Mouse (Mus musculus) heart, adult 2 months (tissue): ENCODE results near the gene Gm10803. TPM values are rescaled to one million over a fixed set of nuclear protein-coding genes. Genes with fewer than 3 reads are reported as not detected.
"Not testable (repeated sequence)": the region's sequence is repeated elsewhere in the genome, so short reads cannot be mapped to it uniquely, and the experiment has no call there.

Experiments used
- DNase-seq, 2 experiments: peaks; one replicate each; pipeline ENCODE4 v3.0.0; 2021
- H3K27ac ChIP-seq: fragments of 200-600 bp; 2 replicates; pipeline ENCODE4 v1.8.1; 2022
- H3K27me3 ChIP-seq: fragments of 200-500 bp; 2 replicates; pipeline ENCODE4 v1.6.1; 2012; ENCODE audit warnings: mild to moderate bottlenecking, low read length, inconsistent platforms, mixed read lengths; ENCODE audit not compliant: control insufficient read depth, insufficient read depth
- H3K36me3 ChIP-seq: fragments of 200-500 bp; 2 replicates; pipeline ENCODE4 v1.6.1; 2012; ENCODE audit warnings: low read length, inconsistent platforms; ENCODE audit not compliant: control insufficient read depth, insufficient read depth
- H3K4me1 ChIP-seq: fragments of 200-500 bp; 2 replicates; pipeline ENCODE4 v1.6.1; 2011; ENCODE audit warnings: low read length; ENCODE audit not compliant: control insufficient read depth, insufficient read depth
- H3K4me3 ChIP-seq: fragments of 200-600 bp; 2 replicates; pipeline ENCODE4 v1.8.1; 2022
- H3K79me2 ChIP-seq: fragments of 200-500 bp; replicated peaks from 2 replicates; pipeline ENCODE4 v1.6.1; 2012; ENCODE audit warnings: mild to moderate bottlenecking, inconsistent platforms, low read length, moderate library complexity, mixed read lengths; ENCODE audit not compliant: control insufficient read depth, insufficient read depth
- H3K9ac ChIP-seq: fragments of 200-500 bp; 2 replicates; pipeline ENCODE4 v1.6.1; 2012; ENCODE audit warnings: low read depth, mild to moderate bottlenecking, control low read depth, inconsistent platforms, low read length, mixed read lengths
- CTCF ChIP-seq: fragments of 200-600 bp; IDR thresholded peaks from 2 replicates; pipeline ENCODE4 v1.8.1; 2022; ENCODE audit warnings: antibody characterized with exemption, mild to moderate bottlenecking, moderate library complexity
- EP300 ChIP-seq: fragments of 200-500 bp; IDR thresholded peaks from 2 replicates; pipeline ENCODE4 v1.6.1; 2011; ENCODE audit warnings: low read depth, low read length, control low read depth; ENCODE audit not compliant: insufficient read depth
- POLR2A ChIP-seq: fragments of 200-500 bp; IDR thresholded peaks from 2 replicates; pipeline ENCODE4 v1.6.1; 2011; ENCODE audit warnings: mild to moderate bottlenecking, low read depth, low read length, control low read depth; ENCODE audit not compliant: insufficient read depth
- WGBS: fragments of 180-500 bp; shearing (Covaris S2); methylation state at CpG from one replicate; pipeline ENCODE4 v1.1.7; 2018; 5-methylcytosine and 5-hydroxymethylcytosine counted together
- intact Hi-C: fragments of 180-260 bp; cut with DNase I; formaldehyde crosslinking; loops from one replicate; pipeline ENCODE4 v1.15.1; 2025
- long read RNA-seq: library from polyadenylated mRNA; stranded (forward); transcript quantifications from one replicate; pipeline ENCODE4 v2.0.0, GENCODE M21; 2021
- polyA plus RNA-seq: library from polyadenylated mRNA; depleted of rRNA; stranded (reverse); fragments of >200 nt; gene quantifications from 2 replicates; pipeline ENCODE4 v1.2.3, GENCODE M21; 2012; rRNA removed
- total RNA-seq, 2 experiments: library from RNA; stranded (reverse); gene quantifications; 2 replicates each; pipeline ENCODE4 v1.2.3; 2021

Gm10803 gene
- total RNA-seq = not detected
- not detected in 2 replicates for polyA plus RNA-seq
- long read RNA-seq = 0 reads

GRCm38 (mm10) chr2:93560268-93560667 is at the start of gene Gm10803:
Gm10803 (plus strand) TSS chr2:93560568.
- H3K36me3 ChIP-seq, H3K27ac ChIP-seq, H3K9ac ChIP-seq, H3K27me3 ChIP-seq, H3K79me2 ChIP-seq, H3K4me1 ChIP-seq, H3K4me3 ChIP-seq, DNase-seq, intact Hi-C loops: not testable (repeated sequence)
- 88% methylated on average over 2 of the region's 2 CpGs for WGBS

- no peak for TF ChIP-seq EP300
- TF ChIP-seq CTCF = no peak
- TF ChIP-seq POLR2A = no peak
- 79% methylated on average over 1 of the region's 1 CpGs for WGBS
- intact Hi-C loops = no loop called here
- no peaks in the 10 kb centered on the region for H3K36me3 ChIP-seq
- no peak overlapping the region for H3K4me3 ChIP-seq
- H3K27ac ChIP-seq = no peak overlapping the region
- no peaks in the 10 kb centered on the region for H3K27me3 ChIP-seq
- H3K79me2 ChIP-seq = no peaks in the 10 kb centered on the region
- no peak overlapping the region for H3K9ac ChIP-seq
- no peak for DNase-seq
- no peaks in the 10 kb centered on the region for H3K4me1 ChIP-seq
Measured at GRCm38 (mm10) chr2:93510839-93511238, 49.5 kb upstream of the Gm10803 start.

- Histone ChIP-seq H3K79me2 (no peaks in the 10 kb centered on the region), H3K4me3 (no peak overlapping the region), H3K27me3 (no peaks in the 10 kb centered on the region), H3K36me3 (no peaks in the 10 kb centered on the region), H3K9ac (no peak overlapping the region), H3K4me1 (no peaks in the 10 kb centered on the region), H3K27ac (no peak overlapping the region)
- intact Hi-C loops = no loop called here
- no peak for TF ChIP-seq CTCF
- TF ChIP-seq POLR2A = no peak
- no peak for TF ChIP-seq EP300
- DNase-seq = no peak
- WGBS = 44% methylated on average over 7 of the region's 7 CpGs
Measured at GRCm38 (mm10) chr2:93512130-93512529, 48.2 kb upstream of the Gm10803 start.

GRCm38 (mm10) chr2:93515246-93515645 is 45.1 kb upstream of the Gm10803 start:
- Histone ChIP-seq H3K4me1 (no peaks in the 10 kb centered on the region), H3K36me3 (no peaks in the 10 kb centered on the region), H3K9ac (no peak overlapping the region), H3K4me3 (no peak overlapping the region), H3K27me3 (no peaks in the 10 kb centered on the region), H3K79me2 (no peaks in the 10 kb centered on the region), H3K27ac (no peak overlapping the region)
- TF ChIP-seq EP300 (no peak), POLR2A (no peak), CTCF (no peak)
- DNase-seq = no peak
- 72% methylated on average over 4 of the region's 4 CpGs for WGBS
- intact Hi-C loops = no loop called here

GRCm38 (mm10) chr2:93521042-93521441 is 39.3 kb upstream of the Gm10803 start:
- no peaks in the 10 kb centered on the region for H3K4me1 ChIP-seq
- H3K79me2 ChIP-seq = no peaks in the 10 kb centered on the region
- no peaks in the 10 kb centered on the region; the same call in 1 of the 2 replicates for H3K27me3 ChIP-seq
- intact Hi-C loops = no loop called here
- no peak overlapping the region for H3K27ac ChIP-seq
- no peak for TF ChIP-seq CTCF
- TF ChIP-seq EP300 = no peak
- no peak for TF ChIP-seq POLR2A
- peak in 1 of 2 experiments; percentile 16 for DNase-seq
- H3K36me3 ChIP-seq = no peaks in the 10 kb centered on the region
- no peak overlapping the region for H3K4me3 ChIP-seq
- no peak overlapping the region for H3K9ac ChIP-seq
- 54% methylated on average over 4 of the region's 4 CpGs for whole genome bisulfite sequencing

- intact Hi-C loops = no loop called here
- no peak for DNase-seq
- Histone ChIP-seq H3K27ac (no peak overlapping the region), H3K27me3 (no peaks in the 10 kb centered on the region; the same call in 1 of the 2 replicates), H3K4me1 (no peaks in the 10 kb centered on the region), H3K36me3 (no peaks in the 10 kb centered on the region), H3K9ac (no peak overlapping the region), H3K79me2 (no peaks in the 10 kb centered on the region), H3K4me3 (no peak overlapping the region)
- 74% methylated on average over 6 of the region's 6 CpGs for WGBS
- TF ChIP-seq EP300 = no peak
- no peak for TF ChIP-seq POLR2A
- no peak for TF ChIP-seq CTCF
Measured at GRCm38 (mm10) chr2:93521571-93521970, 38.8 kb upstream of the Gm10803 start.
